8 mouse cellular contexts compared by ENCODE assay signal in the genomic region with DNA sequence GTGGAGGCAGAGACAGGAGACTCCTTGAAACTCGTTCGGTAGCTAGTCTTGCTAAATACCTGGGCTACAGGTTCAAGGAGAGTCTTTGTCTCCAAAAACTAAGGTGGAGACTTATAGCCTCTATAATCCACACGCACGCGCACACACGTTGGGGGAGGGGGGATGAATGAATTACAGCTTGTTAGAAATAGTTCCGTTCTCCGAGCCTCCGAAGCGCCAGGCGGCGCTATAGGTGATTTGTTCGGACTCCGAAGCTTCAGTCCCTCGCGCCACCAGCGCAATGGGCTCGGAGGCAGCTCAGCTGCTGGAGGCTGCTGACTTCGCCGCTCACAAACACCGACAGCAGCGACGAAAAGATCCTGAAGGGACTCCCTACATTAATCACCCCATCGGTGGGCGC. TPM values are rescaled to one million over a fixed set of nuclear protein-coding genes. Genes with fewer than 3 reads are reported as not detected.
DNase-seq lines count a peak whose midpoint lies in the region; ATAC-seq lines count a peak whose summit lies in the region.

A gene (plus strand): TSS at position 247 of the 400 bp plus-strand sequence.

- H3K4me3 ChIP-seq in heart, embryonic 10.5 days: peak within 1 kb of the TSS; percentile 73
- peak within 1 kb of the TSS; percentile 59 for H3K4me3 ChIP-seq in kidney, embryonic 15.5 days (replicated peaks)

- H3K4me1 ChIP-seq in heart, embryonic 10.5 days: peaks cover 53% of the 10 kb centered on the region
- H3K4me1 ChIP-seq in kidney, embryonic 15.5 days: peaks cover 52% of the 10 kb centered on the region

- peak within 1 kb of the TSS; percentile 85 for H3K4me2 ChIP-seq in kidney, embryonic 15.5 days

- peak; percentile 98 for DNase-seq in B cell, adult 2 months
- peak; percentile 98 for DNase-seq in brain, adult 2 months (ENCODE audit: low read depth, low spot score)
- DNase-seq in heart, embryonic 10.5 days (ENCODE audit: low spot score): peak; percentile 95
- DNase-seq in liver: peak; percentile 92
- DNase-seq in spleen, postnatal 4 days (ENCODE audit: low spot score in 2 of 2): peak; percentile 93 to 98

- peak; percentile 56 for ATAC-seq in erythroblast, adult 5-6 weeks (replicated peaks; ENCODE audit: low FRiP score, poor library complexity, severe bottlenecking)
- no peak for ATAC-seq in kidney, embryonic 15.5 days (replicated peaks; ENCODE audit: low FRiP score)
- peak; percentile 63 for ATAC-seq in monocyte, adult 5-6 weeks (replicated peaks; ENCODE audit: insufficient number of reproducible peaks, low FRiP score, low TSS enrichment, poor library complexity, severe bottlenecking)

- H3K9ac ChIP-seq in kidney, embryonic 15.5 days: peak within 1 kb of the TSS; percentile 75

- 0 out of 2 replicates have a peak, but pooled peaks cover 11% of the 10 kb centered on the region for H3K27me3 ChIP-seq in heart, embryonic 10.5 days (ENCODE audit: insufficient read depth, poor library complexity, severe bottlenecking)
- no peaks in the 10 kb centered on the region for H3K27me3 ChIP-seq in kidney, embryonic 15.5 days

- WGBS in heart, embryonic 10.5 days: under 1% methylated on average over 25 of the region's 25 CpGs
- under 1% methylated on average over 25 of the region's 25 CpGs for WGBS in kidney, embryonic 15.5 days

- peak within 1 kb of the TSS; percentile 94 for H3K27ac ChIP-seq in heart, embryonic 10.5 days
- peak within 1 kb of the TSS; percentile 77 for H3K27ac ChIP-seq in kidney, embryonic 15.5 days

- H3K36me3 ChIP-seq in heart, embryonic 10.5 days: peaks cover 6% of the 10 kb centered on the region; the same call in 1 of the 2 replicates
- peaks cover 11% of the 10 kb centered on the region; the same call in 1 of the 2 replicates for H3K36me3 ChIP-seq in kidney, embryonic 15.5 days

- H3K9me3 ChIP-seq in heart, embryonic 10.5 days: no peaks in the 10 kb centered on the region
- no peaks in the 10 kb centered on the region for H3K9me3 ChIP-seq in kidney, embryonic 15.5 days (replicated peaks)

RNA-seq across cellular contexts. Expression of the gene that starts here (rescaled TPM):
- total RNA-seq in erythroblast, adult 5-6 weeks (2015; ENCODE audit: low replicate concordance): 2.3 TPM in 1 of 2 replicates, not detected in the other
- 2.6 TPM in 2 replicates for total RNA-seq in erythroblast, adult 5-6 weeks (2017; ENCODE audit: low replicate concordance)
- 18.3 and 18.4 TPM in 2 replicates for polyA plus RNA-seq in heart, embryonic 10.5 days (2016; fragmentation: Nextera tagmentation; extraction: Ambion mirVana)
- 18.9 and 21.1 TPM in 2 replicates for polyA plus RNA-seq in kidney, embryonic 15.5 days (2015; fragmentation: Nextera tagmentation; extraction: Ambion mirVana)
- 0.21 to 6.1 TPM (median 1.5 TPM) in 3 replicates for total RNA-seq in monocyte, adult 5-6 weeks (2017)
